Mouse (Mus musculus) olfactory bulb, adult 2 months (tissue): ENCODE results near the gene Lcmt1. TPM values are rescaled to one million over a fixed set of nuclear protein-coding genes. Genes with fewer than 3 reads are reported as not detected.
A peak's percentile ranks its signal among the peaks of the same experiment; 100 is the strongest.

ENCODE experiments used
- H3K27ac ChIP-seq: fragments of 200-500 bp; 2 replicates; pipeline ENCODE4 v1.5.1; 2012; ENCODE audit warnings: low read depth, low read length; ENCODE audit not compliant: insufficient read depth
- H3K4me1 ChIP-seq: fragments of 200-500 bp; 2 replicates; pipeline ENCODE4 v1.6.1; 2012; ENCODE audit warnings: low read length; ENCODE audit not compliant: control insufficient read depth, insufficient read depth
- H3K4me3 ChIP-seq: fragments of 200-500 bp; 2 replicates; pipeline ENCODE4 v1.5.1; 2012; ENCODE audit warnings: mild to moderate bottlenecking, low read depth, low read length, moderate library complexity; ENCODE audit not compliant: insufficient read depth
- CTCF ChIP-seq: fragments of 200-500 bp; IDR thresholded peaks from 2 replicates; pipeline ENCODE4 v1.5.1; 2012; ENCODE audit warnings: low read depth, mild to moderate bottlenecking, low read length, moderate library complexity; ENCODE audit not compliant: insufficient read depth
- POLR2A ChIP-seq: fragments of 200-500 bp; IDR thresholded peaks from 2 replicates; pipeline ENCODE4 v1.6.1; 2012; ENCODE audit warnings: mild to moderate bottlenecking, low read depth, low read length, moderate library complexity; ENCODE audit not compliant: insufficient read depth
- WGBS: fragments of 180-500 bp; shearing (Covaris S2); methylation state at CpG from one replicate; pipeline ENCODE4 v1.1.7; 2018; 5-methylcytosine and 5-hydroxymethylcytosine counted together
- polyA plus RNA-seq: library from polyadenylated mRNA; stranded (reverse); fragments of >200 nt; gene quantifications from 2 replicates; pipeline ENCODE4 v1.2.4, GENCODE M21; 2012; ENCODE audit warnings: low replicate concordance; ENCODE audit not compliant: missing spikeins, insufficient read depth, insufficient read length

The Lcmt1 gene
- polyA plus RNA-seq, 1 experiment = not detected

DNA sequence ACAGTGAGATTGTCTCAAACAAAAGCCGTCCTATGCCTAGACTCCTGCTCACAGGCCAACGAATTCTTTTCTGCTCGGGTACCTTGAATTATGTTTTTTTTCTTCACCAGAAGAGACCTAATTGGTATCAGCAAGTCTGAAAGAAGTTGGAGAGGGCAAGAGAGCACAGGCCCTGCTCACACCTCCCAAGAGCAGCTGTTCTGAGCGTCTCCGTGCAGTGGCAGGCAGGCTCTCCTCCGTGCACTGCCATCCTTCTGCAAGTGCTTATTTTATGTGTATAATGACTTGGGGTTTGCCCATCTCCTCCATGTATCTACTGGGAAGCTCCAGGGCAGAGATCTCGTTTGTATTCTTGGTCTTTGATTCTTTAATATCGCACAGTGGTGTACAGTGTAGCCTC is 2.8 kb upstream of the Lcmt1 start:
- Histone ChIP-seq H3K4me3 (no peak overlapping the region), H3K4me1 (peaks cover 19% of the 10 kb centered on the region), H3K27ac (peak overlapping the region; percentile 71; the same call in 1 of the 2 replicates)
- TF ChIP-seq CTCF (no peak), POLR2A (no peak)
- 36% methylated on average over 8 of the region's 8 CpGs for WGBS

DNA sequence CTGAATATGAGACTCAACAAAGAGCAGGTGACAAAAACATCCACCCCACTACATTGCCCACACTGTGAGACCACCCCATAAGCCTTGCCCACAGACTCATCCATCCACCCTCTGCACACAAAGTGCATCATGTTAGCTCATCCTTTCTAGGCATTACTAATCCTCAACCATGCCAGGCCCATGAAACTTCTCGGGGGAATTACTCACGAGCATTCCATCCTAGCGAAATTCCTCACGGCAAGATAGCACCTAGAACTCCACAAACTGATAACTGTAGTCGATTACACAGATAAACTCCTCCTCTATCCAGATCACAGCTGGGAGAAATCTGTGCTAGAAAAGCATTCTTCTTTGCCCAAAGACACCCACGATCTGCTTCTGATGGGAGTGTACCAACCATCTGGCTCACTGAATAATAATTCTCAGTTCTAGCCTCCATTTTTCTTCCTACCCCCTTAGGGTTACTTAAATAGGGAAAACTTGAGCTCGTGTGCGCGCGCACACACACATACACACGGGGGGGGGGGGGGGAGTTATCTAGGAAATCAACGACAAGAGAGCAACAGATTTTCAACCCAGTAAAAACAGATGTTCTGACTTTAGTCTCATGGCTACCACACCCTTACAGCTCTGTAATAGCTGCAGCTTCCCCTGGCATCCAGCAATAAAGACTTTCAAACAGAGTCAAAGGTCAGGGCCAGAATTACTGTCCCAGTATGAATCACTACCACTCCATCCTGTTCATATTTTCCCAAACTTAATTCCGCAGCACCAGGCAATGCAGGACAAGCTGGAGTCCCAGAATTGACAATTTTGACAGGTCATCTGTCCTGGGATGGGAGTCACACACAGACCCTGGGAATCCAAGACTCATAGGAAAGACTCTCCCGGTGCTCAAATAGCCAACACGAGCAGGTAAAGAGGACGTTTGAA is 2.1 kb upstream of the Lcmt1 start:
- peaks cover 19% of the 10 kb centered on the region for H3K4me1 ChIP-seq
- H3K4me3 ChIP-seq = no peak overlapping the region
- H3K27ac ChIP-seq = peak overlapping the region; percentile 71; the same call in 1 of the 2 replicates
- TF ChIP-seq POLR2A (no peak), CTCF (no peak)
- 58% methylated on average over 16 of the region's 16 CpGs for WGBS

DNA sequence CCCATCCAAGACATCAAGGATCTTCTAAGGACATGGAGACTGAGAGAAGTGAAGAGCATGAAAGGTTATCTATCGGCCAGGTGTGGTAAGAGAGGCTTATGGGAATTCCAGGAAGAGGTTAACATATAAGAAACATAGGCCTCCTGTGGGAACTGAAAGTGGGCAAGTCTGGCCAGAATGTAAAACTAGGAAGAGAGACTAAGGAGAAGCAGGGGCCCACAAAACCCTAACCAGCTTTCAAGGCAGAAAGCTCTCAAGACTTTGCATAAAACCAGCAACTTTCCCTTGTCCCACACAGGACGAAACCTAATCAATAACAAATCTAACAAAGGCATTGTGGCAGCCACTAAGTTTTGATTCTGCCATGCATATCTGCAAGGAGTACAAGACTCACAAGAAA is 1.4 kb upstream of the Lcmt1 start:
- H3K27ac ChIP-seq = no peak overlapping the region

DNA sequence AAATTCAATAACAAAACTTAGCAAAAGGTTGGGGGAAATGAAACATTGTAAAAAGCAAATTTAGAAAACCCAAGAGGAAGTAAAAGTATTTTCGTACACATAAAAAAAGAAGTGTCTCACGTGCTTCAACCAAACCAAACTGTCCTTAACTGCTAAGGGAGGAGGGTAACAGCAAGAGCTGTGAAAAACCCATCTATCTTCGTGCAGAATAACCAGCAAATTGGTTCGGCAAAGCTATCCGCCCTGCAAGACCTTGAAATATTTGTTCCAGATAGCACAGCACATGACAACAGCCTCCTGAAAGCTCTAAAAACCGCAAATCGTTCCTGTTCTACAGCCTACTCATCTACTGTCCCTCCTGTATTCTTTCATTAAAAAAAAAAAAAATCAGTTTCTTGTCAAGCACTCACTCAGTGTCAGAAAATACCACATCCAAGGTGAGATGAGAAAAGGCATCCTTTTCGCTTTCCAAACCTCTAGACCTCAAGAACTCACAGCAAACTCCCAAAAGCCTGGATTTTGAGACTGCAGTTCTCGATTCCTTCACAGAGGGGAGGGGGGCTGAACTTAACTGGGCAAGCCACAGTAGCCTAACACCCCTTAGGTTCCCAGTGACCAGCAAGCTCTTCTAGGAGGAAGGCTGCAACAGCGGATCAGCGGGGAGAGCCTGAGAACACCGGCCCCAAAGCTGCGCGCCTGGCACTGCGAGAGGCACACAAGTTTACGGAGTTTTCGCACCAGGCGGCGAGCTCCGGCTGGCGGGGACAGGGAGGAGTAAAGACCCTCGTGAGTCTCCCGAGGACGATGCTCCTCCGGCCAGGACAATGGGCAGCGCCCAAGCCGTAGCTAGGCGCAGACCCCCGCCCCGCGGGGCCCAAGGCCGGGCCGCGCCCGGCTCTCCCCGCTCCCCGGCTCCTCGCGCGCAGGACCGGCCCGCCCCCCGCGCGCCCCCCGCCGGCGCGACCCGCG is 522 bp upstream of the Lcmt1 start:
- WGBS = 2% methylated on average over 51 of the region's 51 CpGs
- Histone ChIP-seq H3K4me3 (peak overlapping the region; percentile 63), H3K27ac (peak overlapping the region; percentile 27; the same call in 1 of the 2 replicates), H3K4me1 (peaks cover 19% of the 10 kb centered on the region)
- no peak for TF ChIP-seq POLR2A
- no peak for TF ChIP-seq CTCF

More for the DNA sequence above, 1.4 kb upstream of the Lcmt1 start:
- no peak overlapping the region for H3K4me3 ChIP-seq
- peaks cover 19% of the 10 kb centered on the region for H3K4me1 ChIP-seq
- 74% methylated on average over 2 of the region's 2 CpGs for WGBS
- TF ChIP-seq POLR2A (no peak), CTCF (no peak)

DNA sequence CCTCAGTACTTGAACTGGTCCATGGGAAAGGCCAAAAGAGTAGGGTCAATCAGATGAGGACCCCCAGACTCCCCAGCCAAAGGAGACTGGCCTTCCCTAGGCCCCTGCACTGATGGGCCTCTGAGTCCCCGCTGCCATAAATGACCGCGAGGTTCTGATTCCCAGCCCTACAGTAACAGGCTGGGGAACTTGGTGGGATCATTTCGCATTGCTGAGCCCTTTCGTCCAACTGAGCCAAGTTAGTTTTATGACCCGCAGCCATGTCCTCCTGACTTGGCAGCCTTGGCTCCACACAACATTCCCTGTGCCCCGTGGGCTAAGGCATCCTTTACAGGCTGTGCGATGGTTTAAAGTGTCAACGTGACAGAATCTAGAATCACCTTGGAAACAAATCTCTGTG is 1.1 kb downstream of the Lcmt1 start:
- Histone ChIP-seq H3K27ac (no peak overlapping the region), H3K4me1 (peaks cover 19% of the 10 kb centered on the region), H3K4me3 (peak overlapping the region; percentile 63)
- 51% methylated on average over 9 of the region's 9 CpGs for WGBS
- no peak for TF ChIP-seq POLR2A
- TF ChIP-seq CTCF = no peak

DNA sequence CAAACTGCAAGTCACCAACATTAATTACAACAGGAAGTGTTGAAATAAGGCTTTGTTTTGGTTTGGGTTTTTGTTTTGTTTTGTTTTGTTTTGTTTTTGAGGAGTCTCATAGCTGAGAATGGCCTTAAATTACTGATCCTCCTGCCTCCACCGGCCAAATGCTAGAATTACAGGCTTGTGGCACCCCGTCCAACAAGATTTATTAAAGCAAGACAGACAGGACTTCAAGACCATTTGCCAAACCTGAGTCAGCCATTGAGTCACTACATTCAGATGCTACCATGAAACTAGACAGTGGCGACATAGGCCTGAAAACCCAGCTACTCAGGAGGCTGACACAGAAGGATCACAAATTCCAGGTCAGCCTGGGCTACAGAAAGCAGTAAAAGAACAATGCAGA is 1.9 kb downstream of the Lcmt1 start:
- Histone ChIP-seq H3K27ac (no peak overlapping the region), H3K4me1 (peaks cover 17% of the 10 kb centered on the region), H3K4me3 (no peak overlapping the region)
- TF ChIP-seq CTCF (no peak), POLR2A (no peak)
- 63% methylated on average over 3 of the region's 3 CpGs for WGBS

DNA sequence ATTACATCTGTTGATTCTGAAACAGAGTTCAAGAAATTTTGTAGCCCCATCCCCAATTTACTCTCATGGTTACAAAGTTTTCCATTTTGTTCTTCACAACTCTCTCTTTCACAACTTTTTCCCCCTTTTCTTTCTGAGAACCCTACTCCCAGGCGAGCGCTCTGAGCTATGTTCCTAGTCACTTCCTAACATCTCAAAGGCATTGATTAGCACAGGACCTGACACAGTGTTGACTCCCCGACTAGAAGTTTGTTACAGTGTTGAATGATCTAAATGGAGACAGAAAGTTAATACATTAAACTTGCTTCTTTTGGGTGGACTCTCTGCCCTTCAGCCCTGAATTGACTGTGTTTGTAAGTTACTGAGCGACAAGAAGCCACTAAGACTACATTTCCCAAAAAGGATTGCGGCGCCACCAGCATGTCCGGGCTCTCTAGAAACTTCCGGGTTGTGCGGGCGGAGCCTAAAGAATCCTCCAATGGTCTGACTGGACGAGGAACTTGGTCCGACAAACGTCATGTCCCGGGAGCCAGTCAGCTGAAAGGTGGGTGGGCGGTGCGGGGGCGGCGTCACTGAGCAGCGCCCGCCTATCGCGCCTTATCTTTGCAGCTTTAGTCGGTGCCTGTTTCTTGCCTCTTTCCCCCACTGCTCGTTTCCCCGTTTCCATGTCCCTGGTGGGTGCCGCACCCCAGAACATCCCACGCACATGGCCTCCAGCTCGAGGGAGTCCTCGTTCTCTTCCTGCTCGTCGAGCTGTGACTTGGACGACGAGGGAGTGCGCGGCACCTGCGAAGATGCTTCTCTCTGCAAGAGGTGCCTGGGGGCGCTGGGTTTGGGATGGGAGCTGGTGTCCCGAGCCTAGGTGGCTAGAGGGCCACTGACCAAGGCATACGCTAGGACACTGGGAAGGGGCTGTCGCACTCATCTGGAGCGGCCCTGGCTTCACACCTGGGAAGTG is 8.1 kb downstream of the Lcmt1 start:
- TF ChIP-seq CTCF = no peak
- peak; percentile 80 for TF ChIP-seq POLR2A
- WGBS = 4% methylated on average over 41 of the region's 41 CpGs
- Histone ChIP-seq H3K27ac (peak overlapping the region; percentile 38), H3K4me3 (peak overlapping the region; percentile 65), H3K4me1 (peaks cover 9% of the 10 kb centered on the region)

DNA sequence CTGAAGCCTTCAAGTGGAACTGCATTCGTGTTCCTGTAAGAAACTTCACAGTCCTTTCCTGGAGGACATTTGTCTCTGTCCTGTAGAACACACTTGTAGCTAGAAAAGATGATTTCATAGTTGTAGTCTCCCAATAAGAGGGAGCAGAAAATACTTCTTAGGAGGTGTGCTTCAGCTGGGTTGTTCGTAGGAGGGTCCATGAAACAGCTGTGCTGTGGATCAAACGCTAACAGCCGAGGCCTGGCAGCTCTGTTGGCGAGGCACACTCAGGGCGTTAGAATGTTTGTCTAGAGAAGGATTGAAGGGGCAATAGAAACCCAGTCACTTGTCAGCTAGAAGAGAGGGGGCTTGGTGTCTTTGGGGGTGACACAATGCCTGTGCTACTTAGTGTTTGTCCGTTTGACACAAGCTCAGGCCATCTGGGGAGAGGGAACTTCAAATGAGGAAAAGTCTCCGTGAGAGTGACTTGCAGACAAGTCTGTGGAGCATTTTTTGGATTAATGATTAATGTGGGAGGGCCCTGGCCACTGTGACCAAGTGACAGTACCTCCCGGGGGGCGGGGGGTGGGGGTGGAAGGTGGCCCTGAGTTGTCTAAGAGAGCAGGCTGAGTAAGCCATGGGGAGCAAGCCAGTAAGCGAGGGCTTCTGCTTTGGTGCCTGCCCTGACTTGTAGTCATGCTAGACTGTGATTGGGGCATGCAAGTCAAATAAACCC is 16.3 kb downstream of the Lcmt1 start:
- TF ChIP-seq POLR2A (no peak), CTCF (no peak)
- H3K27ac ChIP-seq = no peak overlapping the region
- 54% methylated on average over 11 of the region's 11 CpGs for WGBS
- H3K4me1 ChIP-seq = peaks cover 2% of the 10 kb centered on the region; the same call in 1 of the 2 replicates
- no peak overlapping the region for H3K4me3 ChIP-seq
